Mouse (Mus musculus): Measurements from ENCODE around the gene Olfr1252.

DNA sequence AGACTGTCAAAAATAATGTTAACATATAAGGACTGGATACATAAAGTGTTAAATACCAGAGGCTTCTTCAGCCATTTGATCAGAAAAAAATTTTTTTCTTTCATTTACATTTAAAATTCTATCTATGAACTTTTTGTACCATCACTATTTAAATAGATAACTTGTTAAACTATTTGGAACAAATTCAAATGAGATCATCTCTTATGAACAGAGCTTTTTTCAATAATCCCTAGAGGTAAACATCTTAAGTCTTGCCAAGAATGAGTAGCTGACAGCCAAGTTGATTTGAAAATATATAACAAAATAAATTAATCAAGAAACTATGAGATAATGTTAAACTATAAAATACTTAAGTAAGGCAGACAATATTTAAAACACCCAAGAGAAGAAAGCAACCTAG is 53.0 kb downstream of the Olfr1252 start, which contains the start of gene Olfr1251:
- no peak for TF ChIP-seq CTCF (IDR thresholded peaks at IDR 0.05; ENCODE audit: extremely low read depth, insufficient read depth, low read length)
- no peak for TF ChIP-seq POLR2A (IDR thresholded peaks at IDR 0.05; ENCODE audit: extremely low read depth, insufficient read depth, low read length)

All from cortical plate, adult 2 months (tissue).